Mouse (Mus musculus): Measurements from ENCODE around the gene Xpo5.

- TF ChIP-seq CTCF (IDR thresholded peaks at IDR 0.05; ENCODE audit: control insufficient read depth, insufficient read depth, insufficient read length): no peak
- no peak for TF ChIP-seq MYOG (IDR thresholded peaks at IDR 0.05; ENCODE audit: control insufficient read depth, extremely low read depth, insufficient read length)
- no peak for TF ChIP-seq CEBPB (IDR thresholded peaks at IDR 0.05; ENCODE audit: low read depth)
These were observed 43.3 kb upstream of the Xpo5 start for GRCm38 (mm10) chr17:46159236-46159635.
